Mouse (Mus musculus): ENCODE measurements at regions not wholly inside any gene's neighbourhood (a gene's known extent, or its start where the extent isn't known, plus 50 kb on each side); places are given as distances from the start of the nearest gene placed in this dataset.

DNA sequence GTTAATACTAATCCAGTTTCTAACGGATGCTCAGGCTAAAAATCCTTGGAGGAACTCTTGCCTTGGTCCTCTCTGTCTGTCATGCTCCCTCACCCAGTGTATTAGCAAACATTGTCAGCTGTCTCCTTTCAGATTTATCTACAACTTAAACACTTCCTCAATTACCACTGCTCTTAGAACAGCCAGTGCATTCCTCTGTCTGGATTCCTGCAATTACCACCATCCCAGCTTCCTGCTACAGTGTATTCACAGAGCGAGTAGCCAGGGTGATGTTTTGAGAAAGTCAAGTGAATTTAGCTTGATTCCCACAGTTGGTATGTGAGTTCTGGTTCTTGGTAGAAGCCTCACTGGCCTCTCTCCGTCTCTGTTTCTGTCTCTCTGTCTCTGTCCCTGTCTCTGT lies 108.0 kb upstream of the Rbms1 start:
- TF ChIP-seq POU5F1 (IDR thresholded peaks at IDR 0.05; ENCODE audit: borderline replicate concordance, low read length) = no peak
- Histone ChIP-seq H3K4me1 (replicated peaks; ENCODE audit: low read depth, low read length) (no peaks in the 10 kb centered on the region), H3K27me3 (ENCODE audit: insufficient read depth, low read length) (no peaks in the 10 kb centered on the region), H3K36me3 (ENCODE audit: insufficient read depth, low read length) (no peaks in the 10 kb centered on the region), H3K9me3 (ENCODE audit: low read length) (no peaks in the 10 kb centered on the region), H3K4me3 (replicated peaks; ENCODE audit: low read length) (no peak overlapping the region)

GRCm38 (mm10) chr2:61067877-61068276 lies 104.9 kb upstream of the Rbms1 start:
- Histone ChIP-seq H3K4me3 (replicated peaks; ENCODE audit: low read length) (no peak overlapping the region), H3K36me3 (ENCODE audit: insufficient read depth, low read length) (no peaks in the 10 kb centered on the region), H3K4me1 (replicated peaks; ENCODE audit: low read depth, low read length) (no peaks in the 10 kb centered on the region), H3K27me3 (ENCODE audit: insufficient read depth, low read length) (no peaks in the 10 kb centered on the region), H3K9me3 (ENCODE audit: low read length) (no peaks in the 10 kb centered on the region)
- TF ChIP-seq NANOG (IDR thresholded peaks at IDR 0.05; ENCODE audit: borderline replicate concordance, low read length) = no peak
- TF ChIP-seq CTCF (conservative IDR thresholded peaks at IDR 0.05; ENCODE audit: low read length) = no peak
- no peak for TF ChIP-seq POU5F1 (IDR thresholded peaks at IDR 0.05; ENCODE audit: borderline replicate concordance, low read length)

GRCm38 (mm10) chr2:61062125-61062524 lies 99.1 kb upstream of the Rbms1 start:
- Histone ChIP-seq H3K36me3 (ENCODE audit: insufficient read depth, low read length) (no peaks in the 10 kb centered on the region), H3K4me3 (replicated peaks; ENCODE audit: low read length) (no peak overlapping the region), H3K9me3 (ENCODE audit: low read length) (no peaks in the 10 kb centered on the region), H3K4me1 (replicated peaks; ENCODE audit: low read depth, low read length) (no peaks in the 10 kb centered on the region), H3K27me3 (ENCODE audit: insufficient read depth, low read length) (no peaks in the 10 kb centered on the region)
- TF ChIP-seq CTCF (conservative IDR thresholded peaks at IDR 0.05; ENCODE audit: low read length) (no peak), POU5F1 (IDR thresholded peaks at IDR 0.05; ENCODE audit: borderline replicate concordance, low read length) (no peak), NANOG (IDR thresholded peaks at IDR 0.05; ENCODE audit: borderline replicate concordance, low read length) (no peak)

GRCm38 (mm10) chr2:61060906-61061305 lies 97.9 kb upstream of the Rbms1 start:
- Histone ChIP-seq H3K9me3 (ENCODE audit: low read length) (no peaks in the 10 kb centered on the region), H3K36me3 (ENCODE audit: insufficient read depth, low read length) (no peaks in the 10 kb centered on the region), H3K27me3 (ENCODE audit: insufficient read depth, low read length) (no peaks in the 10 kb centered on the region), H3K4me1 (replicated peaks; ENCODE audit: low read depth, low read length) (no peaks in the 10 kb centered on the region), H3K4me3 (replicated peaks; ENCODE audit: low read length) (no peak overlapping the region)
- no peak for TF ChIP-seq POU5F1 (IDR thresholded peaks at IDR 0.05; ENCODE audit: borderline replicate concordance, low read length)
- no peak for TF ChIP-seq NANOG (IDR thresholded peaks at IDR 0.05; ENCODE audit: borderline replicate concordance, low read length)
- no peak for TF ChIP-seq CTCF (conservative IDR thresholded peaks at IDR 0.05; ENCODE audit: low read length)

- Histone ChIP-seq H3K4me1 (replicated peaks; ENCODE audit: low read depth, low read length) (no peaks in the 10 kb centered on the region), H3K36me3 (ENCODE audit: insufficient read depth, low read length) (no peaks in the 10 kb centered on the region), H3K4me3 (replicated peaks; ENCODE audit: low read length) (no peak overlapping the region), H3K9me3 (ENCODE audit: low read length) (no peaks in the 10 kb centered on the region), H3K27me3 (ENCODE audit: insufficient read depth, low read length) (no peaks in the 10 kb centered on the region)
- TF ChIP-seq CTCF (conservative IDR thresholded peaks at IDR 0.05; ENCODE audit: low read length) (no peak), POU5F1 (IDR thresholded peaks at IDR 0.05; ENCODE audit: borderline replicate concordance, low read length) (no peak), NANOG (IDR thresholded peaks at IDR 0.05; ENCODE audit: borderline replicate concordance, low read length) (no peak)
Measured at GRCm38 (mm10) chr2:61058545-61059235, 95.7 kb upstream of the Rbms1 start.

GRCm38 (mm10) chr2:61052296-61052695 lies 89.3 kb upstream of the Rbms1 start:
- no peaks in the 10 kb centered on the region for H3K9me3 ChIP-seq (ENCODE audit: low read length)
- TF ChIP-seq NANOG (IDR thresholded peaks at IDR 0.05; ENCODE audit: borderline replicate concordance, low read length) (no peak), CTCF (conservative IDR thresholded peaks at IDR 0.05; ENCODE audit: low read length) (no peak), POU5F1 (IDR thresholded peaks at IDR 0.05; ENCODE audit: borderline replicate concordance, low read length) (no peak)
- no peaks in the 10 kb centered on the region for H3K27me3 ChIP-seq (ENCODE audit: insufficient read depth, low read length)
- no peaks in the 10 kb centered on the region for H3K4me1 ChIP-seq (replicated peaks; ENCODE audit: low read depth, low read length)
- no peak overlapping the region for H3K4me3 ChIP-seq (replicated peaks; ENCODE audit: low read length)
- H3K36me3 ChIP-seq (ENCODE audit: insufficient read depth, low read length) = no peaks in the 10 kb centered on the region

GRCm38 (mm10) chr2:61051808-61052207 lies 88.8 kb upstream of the Rbms1 start:
- TF ChIP-seq POU5F1 (IDR thresholded peaks at IDR 0.05; ENCODE audit: borderline replicate concordance, low read length) = no peak
- TF ChIP-seq NANOG (IDR thresholded peaks at IDR 0.05; ENCODE audit: borderline replicate concordance, low read length) = no peak
- TF ChIP-seq CTCF (conservative IDR thresholded peaks at IDR 0.05; ENCODE audit: low read length) = no peak
- H3K4me1 ChIP-seq (replicated peaks; ENCODE audit: low read depth, low read length) = no peaks in the 10 kb centered on the region
- H3K27me3 ChIP-seq (ENCODE audit: insufficient read depth, low read length) = no peaks in the 10 kb centered on the region
- H3K4me3 ChIP-seq (replicated peaks; ENCODE audit: low read length) = no peak overlapping the region
- no peaks in the 10 kb centered on the region for H3K9me3 ChIP-seq (ENCODE audit: low read length)
- no peaks in the 10 kb centered on the region for H3K36me3 ChIP-seq (ENCODE audit: insufficient read depth, low read length)

DNA sequence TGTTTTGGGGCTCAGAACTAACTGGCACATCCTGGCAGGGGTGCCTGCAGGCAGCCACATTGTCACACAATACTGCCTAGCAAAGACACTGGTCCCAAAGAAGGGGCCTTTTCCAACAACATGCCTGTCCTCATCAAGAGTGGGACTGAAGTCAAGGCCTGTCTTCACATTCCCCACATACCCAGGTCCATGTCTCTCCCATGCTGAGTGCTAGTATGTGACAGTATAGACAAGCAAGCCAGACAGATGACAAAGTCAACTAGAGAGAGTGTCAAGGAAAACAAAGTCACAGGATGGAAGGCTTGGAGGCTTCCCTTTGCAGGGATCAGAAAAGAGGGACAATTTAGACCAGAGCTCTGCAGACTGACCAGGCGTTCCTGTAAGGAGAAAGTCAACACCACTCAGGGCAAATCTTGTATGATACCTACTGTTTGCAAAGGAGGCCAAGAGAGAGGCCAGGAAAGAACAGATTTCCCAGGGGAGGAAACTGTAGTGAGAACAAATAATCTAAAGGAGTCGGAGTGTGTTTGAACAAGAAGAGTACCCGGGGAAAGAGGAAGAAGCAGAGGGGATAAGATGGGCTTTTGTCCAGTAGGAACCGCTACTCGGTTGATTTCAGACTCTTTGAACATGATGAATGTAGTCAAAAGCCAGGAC lies 83.2 kb upstream of the Rbms1 start:
- no peak overlapping the region for H3K4me3 ChIP-seq (replicated peaks; ENCODE audit: low read length)
- peaks cover 7% of the 10 kb centered on the region; the same call in 1 of the 2 replicates for H3K9me3 ChIP-seq (ENCODE audit: low read length)
- no peaks in the 10 kb centered on the region for H3K4me1 ChIP-seq (replicated peaks; ENCODE audit: low read depth, low read length)
- TF ChIP-seq POU5F1 (IDR thresholded peaks at IDR 0.05; ENCODE audit: borderline replicate concordance, low read length) = no peak
- TF ChIP-seq CTCF (conservative IDR thresholded peaks at IDR 0.05; ENCODE audit: low read length) = no peak
- no peak for TF ChIP-seq NANOG (IDR thresholded peaks at IDR 0.05; ENCODE audit: borderline replicate concordance, low read length)
- no peaks in the 10 kb centered on the region for H3K36me3 ChIP-seq (ENCODE audit: insufficient read depth, low read length)
- no peaks in the 10 kb centered on the region for H3K27me3 ChIP-seq (ENCODE audit: insufficient read depth, low read length)
